Mouse (Mus musculus) midbrain, embryonic 10.5 days (tissue): Measurements from ENCODE around the gene Sdc4. TPM values are rescaled to one million over a fixed set of nuclear protein-coding genes. Genes with fewer than 3 reads are reported as not detected.

Experiments used
- DNase-seq: peaks from one replicate; pipeline ENCODE4 v3.0.0-alpha.2; 2017; ENCODE audit warnings: low spot score
- H3K27ac ChIP-seq: fragments of 300-500 bp; sonication (generic); replicated peaks from 2 replicates; pipeline ENCODE4 v1.5.1; 2016; ENCODE audit warnings: mild to moderate bottlenecking
- H3K27me3 ChIP-seq: fragments of 300-500 bp; sonication (generic); 2 replicates; pipeline ENCODE4 v1.6.1; 2016; ENCODE audit warnings: low read depth, mild to moderate bottlenecking; ENCODE audit not compliant: poor library complexity, severe bottlenecking
- H3K36me3 ChIP-seq: fragments of 300-500 bp; sonication (generic); 2 replicates; pipeline ENCODE4 v1.6.1; 2016; ENCODE audit warnings: mild to moderate bottlenecking, moderate library complexity
- H3K4me1 ChIP-seq: fragments of 300-500 bp; sonication (generic); 2 replicates; pipeline ENCODE4 v1.6.1; 2016
- H3K4me3 ChIP-seq: fragments of 300-500 bp; sonication (generic); 2 replicates; pipeline ENCODE4 v1.5.1; 2016; ENCODE audit warnings: mild to moderate bottlenecking, moderate library complexity
- H3K9me3 ChIP-seq: fragments of 300-500 bp; sonication (generic); replicated peaks from 2 replicates; pipeline ENCODE4 v1.6.1; 2016; ENCODE audit warnings: mild to moderate bottlenecking
- WGBS: fragments of 180-500 bp; shearing (Covaris S2); methylation state at CpG from one replicate; pipeline ENCODE4 v1.1.7; 2016; 5-methylcytosine and 5-hydroxymethylcytosine counted together
- polyA plus RNA-seq: library from polyadenylated mRNA; unstranded; fragments of >200 nt; fragmentation: Nextera tagmentation; extraction: Ambion mirVana; gene quantifications from 2 replicates; pipeline ENCODE4 v1.2.1, GENCODE M21; 2016

The Sdc4 gene
- polyA plus RNA-seq, 1 experiment from 2014 or later = 17.4 TPM

DNA sequence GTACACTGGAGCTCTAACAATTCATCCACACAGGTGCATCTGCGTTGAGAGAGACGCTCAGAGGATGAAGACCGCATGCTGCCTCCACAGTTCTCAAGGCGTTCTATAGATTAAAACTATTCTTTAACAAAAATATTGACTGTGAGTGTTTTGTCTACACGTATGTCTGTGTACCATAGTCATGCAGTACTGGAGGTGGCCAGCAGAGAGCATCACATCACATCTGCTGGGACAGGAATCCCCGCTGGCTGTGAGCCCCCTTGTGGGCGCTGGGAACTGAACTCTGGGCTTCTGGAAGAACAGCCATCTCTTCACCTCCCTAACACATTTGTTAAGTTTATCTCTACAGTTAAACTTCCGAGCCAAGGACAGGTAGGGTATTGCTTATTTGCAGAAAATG, 62.0 kb downstream of the Sdc4 start:
- peaks cover 12% of the 10 kb centered on the region for H3K4me1 ChIP-seq
- no peaks in the 10 kb centered on the region for H3K36me3 ChIP-seq
- H3K4me3 ChIP-seq = no peak overlapping the region
- WGBS = 72% methylated on average over 8 of the region's 8 CpGs
- H3K27ac ChIP-seq = no peak overlapping the region
- no peaks in the 10 kb centered on the region for H3K9me3 ChIP-seq
- H3K27me3 ChIP-seq = peaks cover 12% of the 10 kb centered on the region
- no peak for DNase-seq

DNA sequence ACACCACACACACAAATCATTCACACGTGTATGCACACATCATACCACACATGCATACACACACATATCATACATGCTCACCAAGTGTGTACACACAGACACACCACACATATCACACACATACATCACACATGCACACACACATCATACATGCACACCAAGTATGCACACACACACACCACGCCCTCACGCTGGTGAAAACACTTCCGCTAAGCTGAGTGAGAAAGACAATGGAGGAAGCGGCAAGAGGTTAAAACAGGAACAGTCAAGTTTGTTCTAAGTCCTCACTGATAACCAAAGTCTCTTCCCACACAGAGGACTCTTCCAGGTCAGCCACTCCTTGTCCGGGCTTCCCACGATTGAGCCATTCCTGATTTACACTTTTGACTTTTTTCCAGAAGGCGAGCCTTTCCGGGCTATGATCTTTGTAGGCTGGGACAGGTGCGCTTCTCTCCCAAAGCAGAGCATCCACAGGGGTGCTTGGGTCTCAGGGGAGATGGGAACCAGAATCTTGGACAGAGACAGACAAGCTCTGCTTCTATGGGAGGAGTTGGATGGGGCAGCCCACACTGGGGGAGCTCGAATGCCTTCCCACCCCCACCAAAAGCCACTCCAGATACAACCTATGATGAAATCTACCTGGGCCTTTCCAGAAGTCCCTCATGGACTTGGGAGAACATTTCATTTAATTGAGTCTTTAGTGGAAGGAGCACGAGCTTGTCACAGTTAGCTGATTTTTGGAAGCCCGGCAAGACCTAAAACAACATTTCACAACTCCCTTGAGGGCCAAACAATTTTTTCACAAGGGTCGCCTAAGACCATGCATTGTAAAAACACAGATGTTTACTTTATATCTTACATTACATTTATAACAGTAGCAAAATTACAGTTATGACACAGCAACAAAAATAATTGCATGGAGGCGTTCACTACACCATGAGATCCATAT, 65.9 kb downstream of the Sdc4 start:
- Histone ChIP-seq H3K9me3 (no peaks in the 10 kb centered on the region), H3K4me1 (no peaks in the 10 kb centered on the region), H3K27me3 (no peaks in the 10 kb centered on the region), H3K4me3 (no peak overlapping the region), H3K27ac (no peak overlapping the region), H3K36me3 (no peaks in the 10 kb centered on the region)
- WGBS = 92% methylated on average over 15 of the region's 15 CpGs
- no peak for DNase-seq

Other genes with a start within 250 kb of the Sdc4 start
- not detected in 2 replicates for gene Wfdc15a, start 243.8 kb downstream of the Sdc4 start, polyA plus RNA-seq
- gene Wfdc15b, start 222.2 kb downstream of the Sdc4 start, polyA plus RNA-seq = not detected in 2 replicates
- not detected in 2 replicates for gene Svs2, start 205.4 kb downstream of the Sdc4 start, polyA plus RNA-seq
- not detected in 2 replicates for gene Svs3b, start 187.2 kb downstream of the Sdc4 start, polyA plus RNA-seq
- not detected in 2 replicates for gene Svs4, start 165.4 kb downstream of the Sdc4 start, polyA plus RNA-seq
- not detected in 2 replicates for gene Svs3a, start 154.6 kb downstream of the Sdc4 start, polyA plus RNA-seq
- gene Svs6, start 127.1 kb downstream of the Sdc4 start, polyA plus RNA-seq = not detected in 2 replicates
- not detected in 2 replicates for gene Svs5, start 111.1 kb downstream of the Sdc4 start, polyA plus RNA-seq
- gene Slpi, start 54.8 kb downstream of the Sdc4 start, polyA plus RNA-seq = 0.31 TPM in 1 of 2 replicates, not detected in the other
- gene Rbpjl, start 40.7 kb downstream of the Sdc4 start, polyA plus RNA-seq = not detected in 2 replicates
- 0.21 TPM in 1 of 2 replicates, not detected in the other for gene Matn4, start 38.7 kb downstream of the Sdc4 start, polyA plus RNA-seq
- gene Sys1, start 13.1 kb upstream of the Sdc4 start, polyA plus RNA-seq = 64.8 and 65.9 TPM in 2 replicates
- 3.7 and 3.9 TPM in 2 replicates for gene Gm20458, start 17.1 kb upstream of the Sdc4 start, polyA plus RNA-seq
- gene Trp53tg5, start 29.8 kb upstream of the Sdc4 start, polyA plus RNA-seq = not detected in 2 replicates
- gene Dbndd2, start 42.2 kb upstream of the Sdc4 start, polyA plus RNA-seq = 3.0 and 3.2 TPM in 2 replicates
- gene Pigt, start 53.6 kb upstream of the Sdc4 start, polyA plus RNA-seq = 40.1 and 44.7 TPM in 2 replicates
- 23.1 and 28.3 TPM in 2 replicates for gene Wfdc2, start 118.5 kb upstream of the Sdc4 start, polyA plus RNA-seq
- gene Spint3, start 129.6 kb upstream of the Sdc4 start, polyA plus RNA-seq = not detected in 2 replicates
- not detected in 2 replicates for gene Wfdc6a, start 141.6 kb upstream of the Sdc4 start, polyA plus RNA-seq
- gene Eppin, start 149.7 kb upstream of the Sdc4 start, polyA plus RNA-seq = not detected in 2 replicates
- not detected in 2 replicates for gene Wfdc6b, start 169.6 kb upstream of the Sdc4 start, polyA plus RNA-seq
- not detected in 2 replicates for gene Wfdc8, start 169.7 kb upstream of the Sdc4 start, polyA plus RNA-seq
- not detected in 2 replicates for gene Wfdc16, start 194.9 kb upstream of the Sdc4 start, polyA plus RNA-seq
- not detected in 2 replicates for gene Wfdc10, start 212.2 kb upstream of the Sdc4 start, polyA plus RNA-seq
- not detected in 2 replicates for gene Wfdc9, start 212.7 kb upstream of the Sdc4 start, polyA plus RNA-seq
- not detected in 2 replicates for gene Wfdc11, start 230.2 kb upstream of the Sdc4 start, polyA plus RNA-seq
- not detected in 2 replicates for gene Wfdc13, start 241.2 kb upstream of the Sdc4 start, polyA plus RNA-seq